Mouse (Mus musculus) testis, adult 2 months (tissue): ENCODE data around the gene Grin2a.

ENCODE experiments used
- CTCF ChIP-seq: fragments of 200-500 bp; IDR thresholded peaks from 2 replicates; pipeline ENCODE4 v1.5.1; 2012; ENCODE audit warnings: low read depth, mild to moderate bottlenecking, inconsistent platforms, low read length, moderate library complexity; ENCODE audit not compliant: control insufficient read depth, insufficient read depth, insufficient replicate concordance
- POLR2A ChIP-seq: fragments of 200-500 bp; IDR thresholded peaks from 2 replicates; pipeline ENCODE4 v1.6.1; 2012; ENCODE audit warnings: low read depth, mild to moderate bottlenecking, inconsistent platforms, low read length, moderate library complexity; ENCODE audit not compliant: control insufficient read depth

- TF ChIP-seq POLR2A: no peak
- no peak for TF ChIP-seq CTCF
Observed at GRCm38 (mm10) chr16:9679994-9680393, 315.4 kb downstream of the Grin2a start.
